Mouse (Mus musculus): Measurements from ENCODE around the gene B4galnt4. TPM values are rescaled to one million over a fixed set of nuclear protein-coding genes. Genes with fewer than 3 reads are reported as not detected.

B4galnt4 gene
- total RNA-seq, 2 experiments from 2014 or later, result 0.08 TPM; not detected in 1

DNA sequence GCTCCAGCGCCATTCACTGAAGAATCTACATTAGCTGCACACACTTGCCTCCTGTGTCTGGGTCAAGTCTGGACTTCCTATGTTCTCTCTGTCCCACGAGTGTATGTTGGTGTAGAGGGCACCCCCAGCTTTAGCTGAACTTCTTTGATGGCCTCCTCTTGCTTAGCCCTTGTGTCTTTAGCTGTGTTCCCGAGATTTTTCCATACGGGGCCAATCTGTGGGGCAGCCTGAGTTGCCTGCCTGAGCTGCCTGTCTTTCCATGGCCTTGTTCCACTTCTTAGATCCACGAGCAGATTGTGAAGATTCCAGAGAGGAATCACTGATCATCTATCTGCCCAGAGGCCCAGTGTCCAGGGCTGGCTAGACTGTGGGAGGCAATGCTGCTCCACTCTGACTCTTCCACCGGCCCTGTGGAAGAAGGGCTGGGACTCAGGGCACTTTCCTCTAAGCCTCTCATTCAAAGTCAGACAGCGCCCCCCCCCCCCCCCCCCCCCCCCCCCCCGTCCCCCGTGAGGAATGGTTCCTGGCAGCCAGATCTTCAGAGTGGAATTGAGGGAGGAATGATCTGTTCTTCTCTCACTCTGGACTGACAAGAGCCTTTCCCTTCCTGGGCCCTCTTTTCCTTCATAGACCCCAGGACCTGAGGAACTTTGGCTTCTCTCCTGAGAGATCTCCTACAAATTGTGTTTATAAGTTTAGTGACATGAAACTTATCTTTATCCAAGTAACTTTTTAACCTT, 19.9 kb upstream of the B4galnt4 start:
- intact Hi-C loops (cut with DNase I), result no loop called here
- no peak for DNase-seq (ENCODE audit: low spot score)

DNA sequence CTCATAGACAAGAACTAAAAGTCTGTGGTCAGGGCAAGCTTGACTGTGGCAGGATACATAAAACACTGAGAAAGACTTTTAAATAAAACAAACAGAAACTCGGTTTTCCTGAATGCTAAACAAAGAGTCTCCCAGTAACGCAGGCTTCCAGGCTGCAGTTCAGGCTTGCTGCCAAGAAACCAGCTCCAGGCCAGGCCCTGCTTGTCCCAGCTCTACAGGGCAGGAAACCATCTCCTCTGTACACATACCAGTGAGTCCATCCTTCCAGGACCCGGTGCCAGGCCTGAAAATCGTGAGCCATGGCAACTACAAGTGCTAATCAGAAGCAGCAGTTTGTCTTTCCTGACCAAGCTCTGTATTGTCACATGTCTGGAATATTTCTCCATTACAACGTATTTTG, 19.2 kb upstream of the B4galnt4 start:
- intact Hi-C loops (cut with DNase I), result no loop called here
- peak; percentile 73 for DNase-seq (ENCODE audit: low spot score)

DNA sequence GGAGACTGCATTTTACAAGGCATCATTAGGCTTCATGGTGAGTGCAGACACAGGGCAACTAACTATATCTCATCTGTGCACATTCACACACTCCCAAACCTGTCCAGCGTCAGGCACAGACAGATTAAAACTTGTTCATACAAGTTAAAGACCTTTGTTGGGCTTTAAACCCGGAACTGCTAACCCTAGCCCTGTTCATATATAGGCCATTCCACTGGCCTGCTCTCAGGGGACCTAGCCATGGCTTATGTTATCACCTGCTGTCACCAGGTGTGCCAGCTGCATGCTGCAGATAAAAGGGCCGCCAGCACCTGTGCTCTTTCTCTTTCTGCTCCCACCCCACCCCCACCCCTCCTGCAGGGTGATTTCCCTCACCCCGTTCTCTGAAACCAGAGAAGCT, 18.4 kb upstream of the B4galnt4 start:
- no peak for DNase-seq (ENCODE audit: low spot score)
- intact Hi-C loops (cut with DNase I), result no loop called here

DNA sequence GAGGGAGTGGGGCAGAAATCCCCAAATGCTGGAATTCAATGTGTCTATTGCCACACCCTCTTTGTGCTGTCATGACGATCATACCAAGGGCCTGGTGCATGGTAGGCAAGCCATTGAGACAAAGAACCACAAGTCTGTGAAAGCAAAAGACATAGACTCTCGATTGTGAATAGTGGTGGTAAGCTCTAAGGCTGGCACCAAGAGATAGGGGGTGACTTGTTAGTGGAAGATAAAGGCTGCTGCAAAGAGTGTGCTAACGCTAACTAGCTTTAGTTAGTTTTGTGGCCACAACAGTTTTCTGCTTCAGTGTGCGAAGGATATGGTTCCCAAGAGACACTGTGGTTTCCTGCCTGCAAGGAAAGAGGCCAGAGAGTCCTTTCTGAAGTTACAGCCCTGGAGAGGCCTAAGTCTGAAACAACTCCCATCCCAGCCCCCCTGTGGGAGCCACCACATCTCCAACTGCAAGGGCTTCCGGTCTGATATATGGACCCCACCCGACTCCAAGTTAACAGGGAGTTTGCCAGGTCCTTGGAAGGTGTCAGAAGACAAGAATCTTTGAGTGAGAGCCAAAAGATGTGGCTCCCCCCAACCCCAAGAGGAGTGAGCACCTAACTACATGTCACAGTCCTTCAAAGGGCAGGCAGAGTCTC, 13.8 kb upstream of the B4galnt4 start:
- intact Hi-C loops (cut with DNase I), result loop anchor here (1.0 kb wide), 1 partner anchor 38 kb away; no protein-coding TSS in a partner anchor
- DNase-seq (ENCODE audit: low spot score), result no peak

DNA sequence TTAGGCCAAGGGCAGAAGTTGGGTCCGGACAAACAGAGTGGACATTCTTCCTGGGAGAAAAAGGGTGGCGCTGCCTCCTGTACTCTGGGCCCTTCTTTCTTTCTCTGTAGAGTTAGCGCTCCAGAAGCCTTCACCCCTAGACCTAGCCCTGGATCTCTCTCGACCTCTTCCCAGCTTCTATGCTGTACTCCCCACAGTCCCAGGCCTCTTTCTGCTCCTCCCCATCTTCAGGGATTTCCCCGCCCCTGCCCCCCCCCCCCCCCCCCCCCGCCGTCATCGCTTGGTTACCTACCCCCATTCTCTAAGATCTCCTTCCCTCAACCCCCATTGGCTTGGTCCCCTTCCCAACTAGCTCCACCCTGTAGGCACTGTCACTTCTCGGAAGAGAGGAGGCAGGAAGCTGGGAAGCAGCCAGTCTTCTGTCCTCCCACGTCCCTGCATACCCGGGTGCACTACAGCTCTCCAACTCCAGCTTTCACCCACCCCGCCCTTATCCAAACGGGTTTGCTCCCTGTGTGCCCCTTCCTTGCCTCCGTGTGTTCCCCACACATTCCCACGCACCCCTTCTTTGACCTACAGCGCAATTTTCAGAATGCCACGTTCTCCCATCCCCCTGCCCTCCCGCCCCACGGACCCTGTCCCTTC, 13.2 kb upstream of the B4galnt4 start:
- DNase-seq (ENCODE audit: low spot score), result peak; percentile 86
- intact Hi-C loops (cut with DNase I), result loop anchor here (1.0 to 2.0 kb wide), 3 partner anchors 38 to 203 kb away; partner anchors contain the start of gene Scgb1c1

DNA sequence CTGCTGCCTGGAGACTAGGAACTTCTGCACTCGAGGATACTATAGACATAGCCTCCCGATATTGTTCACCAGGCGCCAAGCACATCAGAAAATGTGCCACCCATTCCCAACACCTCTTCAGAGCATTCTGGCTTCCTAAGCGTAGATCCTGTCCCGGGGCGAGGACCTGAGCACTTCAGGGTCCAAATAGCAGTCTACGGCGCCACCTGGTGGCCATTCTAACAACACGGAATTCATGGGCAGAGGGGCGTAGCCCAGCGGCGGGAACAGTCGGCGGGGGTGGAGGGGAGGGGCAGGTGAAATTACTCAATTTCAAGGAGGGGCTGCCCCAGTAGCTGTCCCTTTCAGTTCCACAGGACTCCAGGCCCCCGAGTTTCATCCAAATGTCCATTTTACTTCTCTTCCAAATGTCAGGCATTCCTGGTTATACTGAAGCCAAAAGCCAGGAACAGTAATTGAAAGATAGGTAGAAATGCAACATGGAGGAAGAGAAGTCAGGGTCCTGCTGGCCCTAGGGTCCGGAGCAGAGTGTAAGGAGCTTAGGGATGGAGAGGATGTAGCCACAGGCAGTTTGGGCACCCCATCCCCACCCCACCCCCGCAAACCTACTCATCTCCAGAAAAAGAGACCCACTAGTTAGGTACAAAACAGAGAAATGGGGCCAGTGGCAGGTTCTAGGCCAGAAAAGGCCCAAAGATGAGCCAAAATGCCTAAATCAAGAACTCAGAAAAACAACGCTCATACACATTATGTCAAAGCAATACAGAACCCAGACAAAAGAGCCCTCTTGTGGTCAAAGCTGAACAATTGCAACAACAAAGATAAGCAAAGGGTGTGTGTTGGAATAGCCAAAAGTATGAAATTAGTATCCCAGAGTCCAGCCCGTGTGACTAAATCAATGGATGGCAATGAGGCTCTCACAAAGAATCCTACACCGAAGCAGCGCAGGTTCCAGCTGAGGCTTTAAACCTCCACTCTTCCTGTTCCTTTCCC, 12.4 kb upstream of the B4galnt4 start:
- intact Hi-C loops (cut with DNase I), result loop anchor here (1.0 to 2.0 kb wide), 4 partner anchors 89 to 204 kb away; partner anchors contain the start of gene Scgb1c1
- peak; percentile 89 for DNase-seq (ENCODE audit: low spot score)

DNA sequence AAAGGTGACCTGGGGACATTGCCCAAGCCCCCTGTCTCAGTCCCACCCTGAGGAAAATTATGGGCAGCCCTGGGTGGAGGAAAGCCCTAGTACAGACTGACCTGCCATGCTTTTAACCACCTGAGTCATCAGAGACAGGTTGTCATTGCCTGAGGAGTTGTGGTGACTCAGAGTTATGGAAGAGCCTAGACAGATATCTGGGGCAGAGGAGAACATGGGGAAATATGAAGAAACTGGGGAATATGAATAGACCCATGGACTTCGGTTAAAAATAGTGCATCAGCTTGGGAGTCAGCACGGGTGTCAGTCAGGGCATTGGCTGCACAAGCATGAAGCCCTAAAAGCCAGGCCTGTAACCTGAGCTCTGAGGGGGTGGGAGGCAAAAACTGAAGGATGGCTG, 11.6 kb upstream of the B4galnt4 start:
- intact Hi-C loops (cut with DNase I), result loop anchor here (1.0 to 2.0 kb wide), 3 partner anchors 90 to 205 kb away; partner anchors contain the start of gene Scgb1c1
- no peak for DNase-seq (ENCODE audit: low spot score)

DNA sequence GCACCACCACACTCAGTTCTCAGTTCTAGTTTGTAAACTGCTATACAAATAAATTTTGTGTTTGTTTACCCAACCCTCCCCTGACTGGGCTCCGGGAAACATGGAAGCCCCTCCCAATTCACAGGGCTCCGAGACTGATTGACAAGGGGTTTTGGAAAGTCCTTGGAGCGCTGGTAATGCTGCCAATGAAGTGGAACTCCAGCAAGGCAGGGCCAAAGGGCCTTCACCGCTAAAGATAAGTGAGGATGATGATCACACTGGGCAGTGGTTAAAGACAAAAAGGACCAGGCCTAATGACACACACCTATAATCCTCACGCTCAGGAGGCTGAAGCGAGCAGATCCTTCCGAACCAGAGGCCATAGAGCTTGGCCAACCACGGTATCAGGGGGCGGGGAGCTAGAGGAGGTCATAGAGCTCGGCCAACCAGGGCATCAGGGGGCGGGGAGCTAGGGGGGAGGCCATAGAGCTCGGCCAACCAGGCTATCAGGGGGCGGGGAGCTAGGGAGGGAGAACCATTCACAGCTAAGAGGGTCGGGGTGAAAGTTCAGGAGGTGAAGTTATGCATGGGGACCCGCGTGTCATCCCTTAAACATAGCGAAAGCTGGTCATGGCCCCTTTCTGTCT, 9.7 kb upstream of the B4galnt4 start:
- no peak for DNase-seq (ENCODE audit: low spot score)
- intact Hi-C loops (cut with DNase I), result no loop called here

DNA sequence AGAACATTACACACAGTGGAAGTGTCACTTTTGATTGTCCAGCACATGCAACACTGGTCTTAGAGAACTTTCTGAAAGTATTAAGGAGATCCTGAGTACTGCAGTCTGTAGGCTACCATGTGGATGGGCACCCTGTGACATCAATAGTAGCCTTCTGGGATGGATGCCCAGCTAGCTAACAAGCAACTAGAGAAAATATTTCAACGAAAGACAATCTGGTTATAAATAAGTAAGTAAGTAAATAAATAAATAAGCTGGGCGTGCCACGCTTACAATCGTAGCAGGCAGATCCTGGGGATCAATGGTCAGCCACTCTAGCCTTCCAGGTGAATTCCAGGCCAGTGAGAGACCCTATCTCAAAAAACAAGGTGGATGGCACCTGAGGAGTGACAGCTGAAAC, 8.9 kb upstream of the B4galnt4 start:
- intact Hi-C loops (cut with DNase I), result no loop called here

DNA sequence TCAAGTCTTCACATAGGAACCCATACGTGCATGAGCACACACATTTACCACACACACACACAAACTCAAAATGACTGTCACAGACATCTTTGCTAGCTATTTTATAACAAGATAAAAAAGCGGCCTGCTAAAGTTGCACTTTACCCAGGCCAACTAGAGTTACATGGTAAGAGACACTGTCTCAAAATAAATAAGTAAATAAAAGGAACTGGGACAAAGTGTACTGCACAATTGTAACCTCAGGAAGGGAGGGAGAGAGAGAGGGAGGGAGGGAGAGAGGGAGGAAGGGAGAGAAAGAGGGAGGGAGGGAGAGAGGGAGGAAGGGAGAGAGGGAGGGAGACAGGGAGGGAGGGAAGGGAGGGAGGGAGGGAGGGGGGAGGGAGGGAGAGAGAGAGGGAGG, 8.5 kb upstream of the B4galnt4 start:
- intact Hi-C loops (cut with DNase I), result no loop called here
- no peak for DNase-seq (ENCODE audit: low spot score)

More for the DNA sequence above, 8.9 kb upstream of the B4galnt4 start:
- no peak for DNase-seq (ENCODE audit: low spot score)

DNA sequence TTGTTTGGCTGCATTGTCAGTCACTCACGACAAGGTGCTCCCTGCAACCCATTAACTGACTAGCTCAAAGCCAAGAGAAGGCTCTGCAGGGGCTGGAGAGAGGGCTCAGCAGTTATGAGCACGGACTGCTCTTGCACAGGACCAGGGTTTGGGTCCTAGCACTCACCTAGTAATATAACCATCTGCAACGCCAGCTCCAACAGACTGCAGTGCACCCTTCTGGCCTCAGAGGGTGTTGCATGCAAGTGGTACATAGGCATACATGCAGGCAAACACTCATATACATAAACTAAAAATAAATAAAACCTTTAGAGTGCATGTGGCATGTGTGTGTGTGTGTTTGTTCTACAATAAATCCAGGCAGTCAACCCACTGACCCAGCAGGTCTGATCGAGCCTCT, 5.1 kb upstream of the B4galnt4 start:
- no peak for DNase-seq (ENCODE audit: low spot score)
- intact Hi-C loops (cut with DNase I), result no loop called here

DNA sequence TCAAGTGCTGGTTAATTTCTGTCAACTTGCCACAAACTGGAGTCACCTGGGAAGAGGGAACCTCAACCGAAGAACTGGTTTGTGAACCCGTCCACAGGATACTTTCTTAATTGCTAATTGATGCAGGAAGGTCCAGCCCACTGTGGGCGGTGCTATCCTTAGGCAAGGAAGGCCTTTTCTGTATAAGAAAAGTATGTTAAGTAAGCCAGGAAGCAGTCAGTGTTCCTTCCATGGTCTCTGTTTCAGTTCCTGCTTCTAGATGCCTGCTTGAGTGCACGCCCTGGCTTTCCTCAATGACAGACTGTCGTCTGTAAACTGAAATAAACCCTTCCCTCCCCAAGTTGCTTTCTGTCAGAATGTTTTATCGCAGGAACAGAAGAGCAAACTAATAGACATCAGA, 3.9 kb upstream of the B4galnt4 start:
- no peak for DNase-seq (ENCODE audit: low spot score)
- intact Hi-C loops (cut with DNase I), result no loop called here

DNA sequence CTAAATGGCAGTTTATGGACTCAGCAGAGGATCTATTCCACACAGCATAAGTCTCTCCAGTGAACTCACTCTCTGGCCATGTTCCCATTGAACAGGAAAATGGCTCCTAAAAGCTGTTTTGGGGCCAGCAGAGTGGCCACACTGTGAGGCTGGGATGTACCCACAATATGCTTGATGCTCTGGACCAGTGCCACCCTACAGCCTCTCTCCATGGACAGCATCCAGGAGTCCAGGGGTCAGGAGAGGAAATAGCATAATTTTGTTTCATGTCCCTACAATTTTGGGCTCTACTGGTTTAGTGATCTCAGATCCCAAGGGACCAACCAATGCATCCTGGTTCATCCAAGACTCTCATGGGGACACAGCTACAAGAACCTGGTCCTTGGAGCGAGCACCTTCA, 3.4 kb upstream of the B4galnt4 start:
- no peak for DNase-seq (ENCODE audit: low spot score)
- intact Hi-C loops (cut with DNase I), result no loop called here

DNA sequence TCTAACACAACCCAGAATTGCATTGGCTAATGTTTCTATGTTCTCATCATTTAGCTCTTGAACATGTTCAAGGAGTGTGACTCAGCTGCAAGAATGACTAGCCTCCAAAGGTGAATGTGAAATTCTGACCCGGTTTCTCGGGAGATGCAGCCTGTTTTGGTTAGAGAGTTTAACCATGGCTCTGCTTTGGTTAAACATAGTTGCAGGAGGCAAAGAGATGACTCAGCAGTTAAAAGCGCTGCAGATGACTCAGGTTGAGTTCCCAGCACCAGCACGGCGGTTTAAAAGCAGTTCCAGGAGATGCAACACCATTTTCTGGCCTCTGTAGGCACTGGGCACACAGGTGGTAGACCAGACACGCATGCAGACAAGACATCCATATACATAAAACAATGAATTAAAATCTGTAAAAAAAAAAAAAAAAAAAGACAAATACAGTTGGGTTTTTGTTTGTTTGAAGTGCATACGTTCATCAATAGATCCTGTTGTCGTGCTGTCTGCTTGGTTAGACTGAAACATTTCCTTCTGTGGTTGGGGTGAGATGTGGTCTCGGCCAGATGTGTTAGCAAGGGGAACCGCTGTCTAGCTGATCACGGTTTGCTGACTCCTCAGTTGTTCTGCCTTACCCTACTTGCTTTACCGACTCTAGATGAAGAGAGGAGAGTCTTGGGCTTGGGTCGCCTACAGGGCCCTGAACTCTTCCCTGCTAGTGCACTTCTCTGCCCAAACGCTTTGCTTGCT, 2.1 kb upstream of the B4galnt4 start:
- intact Hi-C loops (cut with DNase I), result no loop called here
- DNase-seq (ENCODE audit: low spot score), result no peak

DNA sequence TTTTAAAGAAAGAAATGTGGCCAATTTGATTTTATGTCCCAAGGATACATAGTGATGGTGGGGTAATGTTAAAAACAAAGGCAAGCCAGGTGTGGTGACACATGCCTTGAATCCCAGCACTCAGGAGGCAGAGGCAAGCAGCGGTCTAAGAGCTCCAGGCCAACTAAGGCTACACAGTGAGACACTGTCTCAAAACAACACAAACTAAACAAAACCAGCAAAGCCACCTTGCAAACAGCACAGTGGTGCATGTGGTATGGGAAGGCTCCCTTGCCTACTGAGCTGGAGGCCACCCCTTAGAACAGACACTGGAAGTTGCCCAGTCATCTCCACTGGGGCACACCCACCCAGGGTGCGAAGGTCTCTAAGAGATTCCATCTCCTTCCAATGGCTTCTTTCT, 975 bp upstream of the B4galnt4 start:
- intact Hi-C loops (cut with DNase I), result no loop called here
- no peak for DNase-seq (ENCODE audit: low spot score)

DNA sequence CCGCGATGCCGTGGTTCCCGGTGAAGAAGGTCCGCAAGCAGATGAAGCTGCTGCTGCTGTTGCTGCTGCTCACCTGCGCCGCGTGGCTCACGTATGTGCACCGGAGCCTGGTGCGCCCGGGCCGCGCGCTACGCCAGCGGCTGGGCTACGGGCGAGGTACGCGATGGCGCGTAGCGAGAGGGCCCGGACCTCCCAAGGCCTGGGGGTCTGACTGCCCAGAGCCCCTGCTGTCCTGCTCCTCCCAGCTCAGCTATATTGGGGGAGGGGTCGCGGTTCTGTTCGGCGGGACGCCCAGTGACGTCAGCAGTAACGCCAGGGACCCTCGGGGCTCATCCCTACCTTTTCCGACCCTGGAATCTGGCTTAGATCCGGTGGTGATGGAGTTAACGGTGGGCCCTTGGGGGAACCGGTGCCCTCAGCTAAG, 377 bp downstream of the B4galnt4 start:
- DNase-seq (ENCODE audit: low spot score), result no peak
- intact Hi-C loops (cut with DNase I), result no loop called here

DNA sequence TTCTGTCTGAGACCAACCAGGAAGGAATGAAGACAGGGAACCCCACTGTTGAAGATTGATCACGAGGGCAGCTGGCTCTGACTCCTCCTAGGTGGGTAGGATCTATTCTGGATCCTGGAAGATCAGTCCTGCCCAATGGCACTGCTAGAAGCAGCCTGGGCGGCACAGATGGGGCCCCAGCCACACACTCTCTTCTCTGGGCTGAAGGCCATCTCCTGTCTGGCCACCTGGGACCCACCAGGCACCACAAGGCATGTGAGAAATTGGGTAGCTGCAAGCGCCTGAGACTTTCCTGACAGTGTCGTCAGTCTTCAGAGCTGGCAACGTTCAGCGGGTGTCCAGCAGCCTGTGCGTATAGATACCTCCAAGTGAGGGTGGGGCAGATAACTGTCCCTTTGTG, 1.6 kb downstream of the B4galnt4 start:
- intact Hi-C loops (cut with DNase I), result no loop called here
- DNase-seq (ENCODE audit: low spot score), result no peak

DNA sequence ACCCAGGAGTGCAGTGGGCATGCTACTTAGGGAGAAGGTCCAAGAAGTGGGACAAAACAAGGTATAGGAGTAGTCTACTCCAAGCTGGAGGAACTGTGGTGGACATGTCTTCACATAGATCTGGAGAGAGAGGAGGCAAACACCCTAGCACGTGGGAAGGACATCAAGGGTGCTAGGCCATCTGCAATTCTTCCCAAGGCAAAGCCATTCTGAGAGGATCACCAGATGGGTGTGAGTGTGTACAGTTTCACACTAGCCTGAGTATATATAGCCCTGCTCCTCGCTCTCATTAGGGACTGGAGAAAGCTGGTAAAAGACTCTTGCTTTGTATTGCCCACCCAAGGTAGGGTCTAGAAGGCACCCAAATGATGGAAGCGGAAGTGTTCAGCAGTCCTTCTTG, 2.4 kb downstream of the B4galnt4 start:
- intact Hi-C loops (cut with DNase I), result no loop called here
- no peak for DNase-seq (ENCODE audit: low spot score)

DNA sequence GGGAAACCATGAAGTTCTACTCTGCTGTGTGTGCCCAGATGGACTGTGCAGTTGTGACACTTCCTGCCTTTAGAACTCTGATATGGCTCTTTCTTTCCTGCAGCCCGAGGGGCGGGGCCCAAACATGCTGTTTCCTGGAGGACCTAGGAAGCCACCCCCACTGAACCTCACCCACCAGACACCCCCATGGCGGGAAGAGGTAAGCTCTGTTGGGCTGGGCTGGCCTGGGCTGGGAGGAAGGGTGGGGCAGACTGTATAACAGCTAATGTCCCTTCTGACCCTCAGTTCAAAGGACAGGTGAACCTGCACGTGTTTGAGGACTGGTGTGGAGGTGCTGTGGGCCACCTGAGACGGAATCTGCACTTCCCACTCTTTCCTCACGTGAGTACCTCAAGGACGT, 3.3 kb downstream of the B4galnt4 start:
- intact Hi-C loops (cut with DNase I), result no loop called here
- DNase-seq (ENCODE audit: low spot score), result no peak

All from heart, postnatal 25 days (tissue).